Mouse (Mus musculus): ENCODE data around the gene Mfng. TPM values are rescaled to one million over a fixed set of nuclear protein-coding genes. Genes with fewer than 3 reads are reported as not detected.

The Mfng gene
- polyA plus RNA-seq, 1 experiment from 2014 or later, result 20.1 TPM

DNA sequence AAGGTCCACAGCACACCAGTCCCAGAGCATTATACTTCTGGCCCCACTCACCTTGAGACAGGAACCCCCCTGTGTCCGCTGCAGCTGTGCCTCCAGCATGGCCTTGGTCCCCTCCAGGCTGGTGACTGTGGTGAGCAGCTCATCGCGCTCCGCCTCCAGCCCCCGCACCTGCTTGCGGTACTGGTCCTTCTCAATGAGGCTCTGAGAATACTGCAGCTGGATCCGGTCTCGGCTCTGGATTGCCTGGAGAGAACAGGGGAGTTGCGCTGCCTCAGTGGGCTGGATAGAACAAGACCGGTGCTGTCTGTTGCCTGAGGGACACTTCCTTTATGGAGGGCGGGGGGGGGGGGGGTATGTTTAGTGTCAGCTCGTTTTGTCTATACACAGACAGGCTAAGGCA, 17.7 kb upstream of the Mfng start:
- Histone ChIP-seq H3K4me3 (ENCODE audit: low read length) (no peak overlapping the region), H3K4me1 (ENCODE audit: control insufficient read depth, insufficient read depth, low read depth, low read length) (peaks cover 10% of the 10 kb centered on the region), H3K9me3 (ENCODE audit: control insufficient read depth, low read length) (no peaks in the 10 kb centered on the region), H3K36me3 (ENCODE audit: control insufficient read depth, insufficient read depth, low read length) (no peaks in the 10 kb centered on the region), H3K27ac (ENCODE audit: low read depth, low read length) (no peak overlapping the region), H3K27me3 (replicated peaks; ENCODE audit: control insufficient read depth, insufficient read depth, low read length) (no peaks in the 10 kb centered on the region), H3K4me2 (ENCODE audit: low read length) (no peak overlapping the region), H3K9ac (ENCODE audit: low read depth, low read length) (no peak overlapping the region)
- WGBS, result 75% methylated on average over 12 of the region's 12 CpGs
- no peak for ATAC-seq

DNA sequence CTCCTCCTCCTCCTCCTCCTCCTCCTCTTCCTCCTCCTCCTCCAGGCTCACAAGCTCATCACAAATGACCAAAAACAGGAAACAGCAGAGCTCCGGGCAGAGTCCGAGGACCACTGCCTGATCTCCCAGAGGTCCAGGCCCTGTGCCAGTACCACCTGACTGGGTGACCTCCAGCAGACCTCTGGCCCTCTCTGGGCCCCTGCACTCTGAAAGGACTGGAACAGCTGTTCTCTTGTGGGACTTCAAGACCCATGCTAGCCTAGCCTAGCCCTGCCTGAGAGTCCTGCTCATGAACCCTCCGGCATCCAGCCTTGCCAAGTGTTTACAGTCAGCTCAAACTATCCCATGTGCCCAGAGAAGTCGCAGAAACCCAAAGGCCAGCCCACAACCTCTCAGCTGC, 17.2 kb upstream of the Mfng start:
- Histone ChIP-seq H3K4me3 (ENCODE audit: low read length) (no peak overlapping the region), H3K36me3 (ENCODE audit: control insufficient read depth, insufficient read depth, low read length) (no peaks in the 10 kb centered on the region), H3K27ac (ENCODE audit: low read depth, low read length) (no peak overlapping the region), H3K9me3 (ENCODE audit: control insufficient read depth, low read length) (no peaks in the 10 kb centered on the region), H3K27me3 (replicated peaks; ENCODE audit: control insufficient read depth, insufficient read depth, low read length) (no peaks in the 10 kb centered on the region), H3K9ac (ENCODE audit: low read depth, low read length) (no peak overlapping the region), H3K4me1 (ENCODE audit: control insufficient read depth, insufficient read depth, low read depth, low read length) (peaks cover 8% of the 10 kb centered on the region), H3K4me2 (ENCODE audit: low read length) (no peak overlapping the region)
- WGBS, result 58% methylated on average over 4 of the region's 4 CpGs
- no peak for ATAC-seq

DNA sequence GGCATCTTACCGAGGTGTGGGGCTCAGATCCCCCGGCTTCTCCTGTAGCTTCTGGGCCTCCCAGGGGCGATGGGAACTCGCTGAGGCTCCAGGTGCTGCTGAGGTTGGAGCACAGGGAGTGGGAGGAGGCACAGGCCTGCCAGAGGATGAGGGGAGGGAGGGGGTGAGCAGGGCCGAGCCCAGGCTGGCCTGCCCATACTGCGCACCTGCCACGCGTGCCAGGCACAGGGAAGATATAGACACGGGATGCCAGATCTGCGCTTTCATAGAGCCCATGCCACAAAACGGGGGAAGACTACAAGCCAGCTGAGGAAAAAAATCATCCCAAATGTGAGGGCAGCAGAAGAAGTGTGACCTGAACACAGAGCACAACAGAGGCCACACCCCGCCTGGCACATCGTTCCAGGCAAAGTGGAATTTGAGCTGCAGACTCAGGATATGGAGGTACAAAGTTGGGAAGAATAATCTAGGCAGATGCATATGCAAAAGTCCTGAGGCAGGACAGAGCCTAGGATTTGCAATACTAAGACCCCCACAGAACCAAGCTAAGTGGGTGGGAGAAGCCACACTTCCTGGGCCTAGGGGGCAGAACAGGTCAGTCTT, 16.5 kb upstream of the Mfng start:
- Histone ChIP-seq H3K36me3 (ENCODE audit: control insufficient read depth, insufficient read depth, low read length) (no peaks in the 10 kb centered on the region), H3K9ac (ENCODE audit: low read depth, low read length) (no peak overlapping the region), H3K4me2 (ENCODE audit: low read length) (no peak overlapping the region), H3K27me3 (replicated peaks; ENCODE audit: control insufficient read depth, insufficient read depth, low read length) (no peaks in the 10 kb centered on the region), H3K27ac (ENCODE audit: low read depth, low read length) (no peak overlapping the region), H3K4me1 (ENCODE audit: control insufficient read depth, insufficient read depth, low read depth, low read length) (peaks cover 8% of the 10 kb centered on the region), H3K4me3 (ENCODE audit: low read length) (no peak overlapping the region), H3K9me3 (ENCODE audit: control insufficient read depth, low read length) (no peaks in the 10 kb centered on the region)
- WGBS, result 88% methylated on average over 13 of the region's 13 CpGs
- no peak for ATAC-seq

DNA sequence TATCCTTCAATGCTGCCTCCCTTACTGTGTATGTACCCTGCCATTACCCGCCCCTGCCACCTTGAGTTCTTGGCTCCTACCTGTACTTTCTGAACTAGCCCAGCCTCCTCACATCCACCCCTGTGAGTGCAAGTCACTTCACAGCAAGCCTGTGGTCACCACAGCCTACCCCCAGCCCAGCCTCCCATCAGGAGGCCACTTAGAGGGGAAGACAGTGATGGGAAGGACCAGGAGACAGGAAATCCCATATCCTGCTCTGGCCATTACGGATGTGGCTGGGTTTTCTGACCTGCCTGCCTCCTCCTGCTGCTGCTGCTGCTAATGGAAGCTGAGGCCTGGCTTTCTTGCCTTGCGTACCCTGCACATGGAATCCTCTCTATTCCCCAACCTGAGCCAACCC, 14.8 kb upstream of the Mfng start:
- peaks cover 8% of the 10 kb centered on the region for H3K4me1 ChIP-seq (ENCODE audit: control insufficient read depth, insufficient read depth, low read depth, low read length)
- no peaks in the 10 kb centered on the region for H3K36me3 ChIP-seq (ENCODE audit: control insufficient read depth, insufficient read depth, low read length)
- WGBS, result 85% methylated on average over 3 of the region's 3 CpGs
- H3K9me3 ChIP-seq (ENCODE audit: control insufficient read depth, low read length), result no peaks in the 10 kb centered on the region
- H3K4me3 ChIP-seq (ENCODE audit: low read length), result no peak overlapping the region
- no peak for ATAC-seq
- no peaks in the 10 kb centered on the region for H3K27me3 ChIP-seq (replicated peaks; ENCODE audit: control insufficient read depth, insufficient read depth, low read length)
- H3K27ac ChIP-seq (ENCODE audit: low read depth, low read length), result no peak overlapping the region
- no peak overlapping the region for H3K4me2 ChIP-seq (ENCODE audit: low read length)
- no peak overlapping the region for H3K9ac ChIP-seq (ENCODE audit: low read depth, low read length)

DNA sequence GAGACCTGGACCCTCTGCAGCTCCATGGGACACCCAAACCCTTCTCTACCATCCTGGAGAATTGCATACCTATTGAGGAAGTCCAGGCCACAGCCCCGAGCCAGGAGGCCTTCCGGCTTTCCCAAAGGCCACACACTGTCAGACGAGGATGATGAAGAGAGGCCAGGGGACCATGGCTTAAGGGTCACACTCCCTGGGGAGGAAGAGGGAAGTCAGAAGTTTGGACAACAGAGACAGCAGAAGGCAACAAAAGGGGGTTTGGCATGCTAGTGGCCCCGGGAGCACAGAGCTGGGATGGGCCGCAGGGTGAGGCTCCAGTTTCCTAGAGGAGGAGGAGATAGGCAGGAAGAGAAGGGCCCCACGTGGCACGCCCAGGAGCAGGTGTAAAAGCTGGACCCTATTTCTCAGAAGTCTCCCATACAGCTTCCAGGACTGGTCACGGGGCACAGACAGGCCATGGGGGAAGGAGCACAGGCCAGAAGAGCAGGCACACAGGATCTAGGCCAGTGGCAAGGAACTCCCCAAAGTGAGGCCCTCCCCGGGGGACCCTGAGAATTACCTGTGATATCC, 14.1 kb upstream of the Mfng start:
- Histone ChIP-seq H3K4me1 (ENCODE audit: control insufficient read depth, insufficient read depth, low read depth, low read length) (peaks cover 8% of the 10 kb centered on the region), H3K36me3 (ENCODE audit: control insufficient read depth, insufficient read depth, low read length) (no peaks in the 10 kb centered on the region), H3K4me2 (ENCODE audit: low read length) (no peak overlapping the region), H3K27ac (ENCODE audit: low read depth, low read length) (peak overlapping the region; percentile 12; the same call in 1 of the 2 replicates), H3K4me3 (ENCODE audit: low read length) (no peak overlapping the region), H3K9ac (ENCODE audit: low read depth, low read length) (no peak overlapping the region), H3K27me3 (replicated peaks; ENCODE audit: control insufficient read depth, insufficient read depth, low read length) (no peaks in the 10 kb centered on the region), H3K9me3 (ENCODE audit: control insufficient read depth, low read length) (no peaks in the 10 kb centered on the region)
- ATAC-seq, result no peak
- 71% methylated on average over 9 of the region's 9 CpGs for WGBS

DNA sequence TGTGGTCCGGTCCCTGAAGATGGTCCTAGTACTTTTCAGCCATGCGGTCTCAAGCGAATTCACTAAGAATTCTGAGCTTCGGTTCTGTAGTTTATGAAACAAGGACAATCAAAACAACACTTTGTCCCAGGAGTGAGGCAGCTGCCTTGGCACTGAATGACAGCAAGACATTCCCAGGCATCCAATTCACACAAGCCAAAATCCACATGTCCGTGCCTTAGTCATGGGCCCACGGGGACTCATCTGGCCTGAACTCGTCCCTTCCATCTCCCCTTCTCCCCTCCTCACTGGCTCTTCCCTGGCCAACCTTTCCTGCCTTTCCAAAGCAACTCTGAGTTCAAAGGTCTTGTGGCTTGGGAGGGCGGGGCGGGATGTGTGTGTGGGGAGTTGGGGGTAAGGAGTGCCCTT, 13.1 kb upstream of the Mfng start:
- WGBS, result 61% methylated on average over 9 of the region's 9 CpGs
- no peak for ATAC-seq
- H3K9ac ChIP-seq (ENCODE audit: low read depth, low read length), result no peak overlapping the region
- H3K4me3 ChIP-seq (ENCODE audit: low read length), result no peak overlapping the region
- H3K4me2 ChIP-seq (ENCODE audit: low read length), result no peak overlapping the region
- H3K4me1 ChIP-seq (ENCODE audit: control insufficient read depth, insufficient read depth, low read depth, low read length), result peaks cover 8% of the 10 kb centered on the region
- no peaks in the 10 kb centered on the region for H3K27me3 ChIP-seq (replicated peaks; ENCODE audit: control insufficient read depth, insufficient read depth, low read length)
- H3K27ac ChIP-seq (ENCODE audit: low read depth, low read length), result peak overlapping the region; percentile 51
- H3K36me3 ChIP-seq (ENCODE audit: control insufficient read depth, insufficient read depth, low read length), result no peaks in the 10 kb centered on the region
- no peaks in the 10 kb centered on the region for H3K9me3 ChIP-seq (ENCODE audit: control insufficient read depth, low read length)

DNA sequence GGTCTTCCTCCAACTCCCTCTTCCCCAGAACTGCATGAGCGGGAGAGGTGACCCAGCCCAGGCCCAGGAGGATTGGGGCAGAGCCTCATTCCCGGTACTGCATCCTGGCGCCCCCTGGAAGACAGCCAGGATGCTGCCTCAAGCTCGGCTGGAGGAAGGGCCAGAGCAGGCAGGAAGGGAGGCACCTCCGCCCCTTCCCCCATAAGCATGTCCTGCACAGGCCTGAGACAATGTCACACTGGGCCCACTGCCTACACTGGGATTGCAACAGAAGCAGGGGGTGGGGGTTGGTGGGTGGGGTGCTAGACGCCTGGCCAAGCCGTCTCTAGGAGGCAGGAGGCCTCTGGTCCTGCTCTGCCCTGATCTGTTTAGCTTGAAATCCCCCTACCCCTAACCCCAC, 12.7 kb upstream of the Mfng start:
- peak; percentile 85 for ATAC-seq
- Histone ChIP-seq H3K9me3 (ENCODE audit: control insufficient read depth, low read length) (no peaks in the 10 kb centered on the region), H3K27ac (ENCODE audit: low read depth, low read length) (peak overlapping the region; percentile 51), H3K36me3 (ENCODE audit: control insufficient read depth, insufficient read depth, low read length) (no peaks in the 10 kb centered on the region), H3K4me2 (ENCODE audit: low read length) (no peak overlapping the region), H3K4me1 (ENCODE audit: control insufficient read depth, insufficient read depth, low read depth, low read length) (peaks cover 8% of the 10 kb centered on the region), H3K27me3 (replicated peaks; ENCODE audit: control insufficient read depth, insufficient read depth, low read length) (no peaks in the 10 kb centered on the region), H3K9ac (ENCODE audit: low read depth, low read length) (no peak overlapping the region), H3K4me3 (ENCODE audit: low read length) (no peak overlapping the region)
- 24% methylated on average over 7 of the region's 7 CpGs for WGBS

DNA sequence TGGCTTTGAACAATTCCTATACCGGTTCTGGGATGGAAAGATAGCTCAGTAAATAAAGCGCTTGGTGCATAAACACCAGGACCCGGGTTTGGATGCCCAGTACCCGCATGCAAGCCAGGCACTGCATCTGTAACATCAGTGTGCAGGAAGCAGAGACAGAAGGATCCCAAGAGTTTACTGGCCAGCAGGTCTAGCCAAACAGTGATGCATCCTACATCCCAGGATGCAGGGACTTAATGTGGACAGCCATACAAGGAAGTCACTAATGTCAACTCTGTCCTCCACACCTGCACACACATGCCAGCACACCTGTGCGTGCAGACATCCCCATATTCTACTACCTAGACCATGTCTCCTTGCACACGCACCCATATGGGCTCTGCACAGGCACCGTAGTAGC, 12.0 kb upstream of the Mfng start:
- no peaks in the 10 kb centered on the region for H3K36me3 ChIP-seq (ENCODE audit: control insufficient read depth, insufficient read depth, low read length)
- H3K9ac ChIP-seq (ENCODE audit: low read depth, low read length), result no peak overlapping the region
- ATAC-seq, result no peak
- no peaks in the 10 kb centered on the region for H3K9me3 ChIP-seq (ENCODE audit: control insufficient read depth, low read length)
- no peak overlapping the region for H3K27ac ChIP-seq (ENCODE audit: low read depth, low read length)
- H3K27me3 ChIP-seq (replicated peaks; ENCODE audit: control insufficient read depth, insufficient read depth, low read length), result no peaks in the 10 kb centered on the region
- no peak overlapping the region for H3K4me3 ChIP-seq (ENCODE audit: low read length)
- 94% methylated on average over 7 of the region's 7 CpGs for WGBS
- H3K4me1 ChIP-seq (ENCODE audit: control insufficient read depth, insufficient read depth, low read depth, low read length), result peaks cover 4% of the 10 kb centered on the region
- no peak overlapping the region for H3K4me2 ChIP-seq (ENCODE audit: low read length)

DNA sequence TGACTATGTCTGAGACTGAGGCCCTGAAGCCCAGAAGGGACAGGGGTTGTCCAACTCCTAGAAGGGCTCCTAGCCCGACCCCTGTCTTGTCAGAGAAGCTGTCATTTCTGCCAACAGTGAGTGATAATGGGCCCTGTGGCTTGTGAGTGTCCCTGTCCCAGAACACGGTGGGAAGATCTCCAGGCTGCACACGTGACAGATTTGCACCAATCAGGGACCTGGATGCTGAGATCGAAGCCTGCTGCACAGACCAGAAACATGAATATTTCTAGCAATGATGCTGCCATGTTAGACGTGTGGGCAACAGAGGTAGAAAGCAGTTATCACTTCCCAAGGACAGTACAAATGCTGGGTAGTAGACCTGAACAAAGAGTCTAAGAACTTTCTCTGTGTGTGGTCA, 11.2 kb upstream of the Mfng start:
- Histone ChIP-seq H3K36me3 (ENCODE audit: control insufficient read depth, insufficient read depth, low read length) (no peaks in the 10 kb centered on the region), H3K9me3 (ENCODE audit: control insufficient read depth, low read length) (no peaks in the 10 kb centered on the region), H3K27ac (ENCODE audit: low read depth, low read length) (no peak overlapping the region), H3K27me3 (replicated peaks; ENCODE audit: control insufficient read depth, insufficient read depth, low read length) (no peaks in the 10 kb centered on the region), H3K4me1 (ENCODE audit: control insufficient read depth, insufficient read depth, low read depth, low read length) (peaks cover 4% of the 10 kb centered on the region), H3K4me2 (ENCODE audit: low read length) (no peak overlapping the region), H3K4me3 (ENCODE audit: low read length) (no peak overlapping the region), H3K9ac (ENCODE audit: low read depth, low read length) (no peak overlapping the region)
- no peak for ATAC-seq
- 61% methylated on average over 5 of the region's 5 CpGs for WGBS

Data from hindbrain, embryonic 16.5 days (tissue).